Mouse (Mus musculus) ES-E14 (cell line): ENCODE data around the gene Sirt3.

Experiments used
- CHD2 ChIP-seq: IDR thresholded peaks from 2 replicates; pipeline ENCODE4 v1.6.1; 2014; ENCODE audit warnings: mild to moderate bottlenecking, low read depth, low read length, inconsistent platforms
- MAFK ChIP-seq: IDR thresholded peaks from 2 replicates; pipeline ENCODE4 v1.6.1; 2014; ENCODE audit warnings: mild to moderate bottlenecking, low read depth, low read length, inconsistent platforms; ENCODE audit not compliant: insufficient read depth
- ZC3H11A ChIP-seq: IDR thresholded peaks from 2 replicates; pipeline ENCODE4 v1.6.1; 2012; ENCODE audit warnings: low read depth, mild to moderate bottlenecking, inconsistent platforms, low read length, borderline replicate concordance

DNA sequence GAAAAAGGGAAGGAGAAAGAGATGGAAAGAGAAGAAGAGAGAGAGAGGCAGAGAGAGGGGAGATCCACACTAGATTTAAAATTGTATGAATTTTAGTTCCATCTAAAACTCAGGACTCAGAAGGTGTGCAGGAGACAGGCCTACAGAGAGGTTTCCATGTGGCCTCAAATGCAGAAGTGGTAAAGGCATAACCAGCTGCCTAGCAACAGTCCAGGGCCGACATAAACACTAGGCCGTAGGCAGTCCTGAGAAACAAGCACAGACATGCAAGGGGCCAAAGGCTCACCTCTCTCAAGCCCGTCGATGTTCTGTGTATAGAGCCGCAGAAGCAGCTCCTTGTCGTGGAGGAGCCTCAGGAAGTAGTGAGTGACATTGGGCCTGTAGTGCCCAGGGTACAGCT is 4.7 kb downstream of the Sirt3 start:
- TF ChIP-seq ZC3H11A (no peak), MAFK (no peak), CHD2 (no peak)
